Mouse (Mus musculus) cerebellum, adult 2 months (tissue): ENCODE measurements around the gene Rabgap1l.

ENCODE experiments used
- CTCF ChIP-seq: fragments of 200-500 bp; IDR thresholded peaks from 2 replicates; pipeline ENCODE4 v1.5.1; 2011; ENCODE audit warnings: low read depth, mild to moderate bottlenecking, control low read depth, low read length, moderate library complexity, borderline replicate concordance; ENCODE audit not compliant: insufficient read depth
- POLR2A ChIP-seq: fragments of 200-500 bp; IDR thresholded peaks from 2 replicates; pipeline ENCODE4 v1.6.1; 2011; ENCODE audit warnings: low read length, control low read depth, borderline replicate concordance; ENCODE audit not compliant: insufficient read depth

DNA sequence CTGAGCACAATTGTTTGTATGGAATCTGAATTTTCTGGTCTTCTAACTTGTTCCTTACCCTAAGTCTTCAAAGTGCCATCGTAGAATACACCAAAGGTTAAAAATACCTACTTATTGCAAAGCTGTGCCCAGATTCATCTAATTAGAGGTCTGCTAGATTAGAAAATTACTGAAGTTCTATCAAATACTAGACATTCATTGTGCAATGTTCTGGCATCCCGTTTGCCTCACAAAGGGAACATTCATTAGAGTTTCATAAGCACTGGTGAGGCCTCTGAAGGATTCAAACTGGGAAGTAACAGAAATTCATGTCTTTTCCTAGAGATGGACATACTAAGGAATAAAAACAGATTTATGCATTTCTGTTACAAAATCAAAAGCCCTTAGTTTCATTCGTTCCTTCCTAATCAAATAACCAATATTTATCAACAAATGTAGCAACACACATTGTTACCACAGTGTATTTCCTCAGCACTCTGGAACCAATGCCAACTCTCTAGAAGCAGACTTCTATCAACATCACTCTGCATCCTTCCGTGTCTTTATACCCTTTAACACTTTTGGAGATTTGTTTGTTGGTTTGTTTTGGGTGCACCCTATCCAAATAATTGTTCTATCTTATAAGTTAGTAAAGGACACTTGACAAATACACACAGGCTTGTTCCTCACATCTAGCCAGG lies 204.0 kb downstream of the Rabgap1l start:
- TF ChIP-seq CTCF (no peak), POLR2A (no peak)
